Mouse (Mus musculus) B cell, adult 2 months (primary cell): ENCODE data around the gene Gm17469.
"Not testable (repeated sequence)": the region's sequence is repeated elsewhere in the genome, so short reads cannot be mapped to it uniquely, and the experiment has no call there.

ENCODE experiments used
- DNase-seq, 2 experiments: peaks; one replicate each; pipeline ENCODE4 v3.0.0; 2022

The Gm17469 gene

DNA sequence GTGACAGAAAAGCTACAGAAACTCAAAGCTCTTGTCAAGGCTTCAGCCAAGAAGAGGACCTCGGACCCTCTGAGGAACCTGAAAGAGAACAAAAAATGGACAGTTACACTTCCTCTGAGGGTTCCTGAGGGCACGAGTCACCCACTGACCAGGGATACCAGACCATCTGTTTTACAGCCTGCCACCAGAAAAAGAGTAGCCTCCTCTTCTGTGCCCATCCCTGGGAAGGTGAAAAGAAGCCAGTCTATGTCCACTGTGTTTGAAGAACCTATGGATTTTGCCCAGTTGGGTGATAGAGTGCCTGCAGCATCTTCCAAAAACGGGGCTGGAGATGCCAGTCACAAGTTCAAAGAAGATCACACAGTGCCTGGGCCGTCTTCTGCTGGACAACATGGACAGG is at the start of gene Gm17469:
Gene Gm17469, plus strand, starts transcription at position 301 of the 400 bp plus-strand sequence.
- not testable (repeated sequence) for DNase-seq
